Mouse (Mus musculus): ENCODE data around the gene Vmn2r24.

GRCm38 (mm10) chr6:123778579-123778978 lies at the start of gene Vmn2r24:
- no peak for TF ChIP-seq CTCF (IDR thresholded peaks at IDR 0.05; ENCODE audit: low read depth, low read length)
- no peak for TF ChIP-seq GATA1 (IDR thresholded peaks at IDR 0.05; ENCODE audit: borderline replicate concordance, low read length)
- no peak for TF ChIP-seq POLR2AphosphoS5 (IDR thresholded peaks at IDR 0.05; ENCODE audit: insufficient replicate concordance, low read depth, low read length)
- no peak for TF ChIP-seq TAL1 (conservative IDR thresholded peaks at IDR 0.05; ENCODE audit: low read depth, low read length)
